Mouse (Mus musculus): ENCODE measurements at regions not wholly inside any gene's neighbourhood (a gene's known extent, or its start where the extent isn't known, plus 50 kb on each side); places are given as distances from the start of the nearest gene placed in this dataset.

DNA sequence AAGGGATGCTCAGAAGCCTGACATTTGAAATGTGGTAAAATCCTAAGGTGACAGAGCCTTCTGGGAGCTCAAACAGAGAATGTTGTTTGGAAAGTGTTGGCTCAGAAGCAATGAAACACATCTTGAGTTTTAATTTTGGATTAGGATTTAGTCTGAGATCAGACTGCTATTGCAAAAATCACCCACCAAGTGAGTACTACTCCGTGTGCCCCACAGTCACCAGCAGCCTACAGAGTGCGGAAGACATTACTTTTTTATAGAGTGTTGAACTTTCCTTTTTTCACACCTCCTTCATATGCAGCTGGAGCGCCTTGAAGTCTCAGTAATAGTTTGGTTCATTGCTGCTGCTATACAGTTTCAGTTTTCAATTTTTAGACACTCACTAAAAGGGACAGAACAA lies 805.1 kb upstream of the Pcdh17 start:
- DNase-seq (ENCODE audit: low spot score in 2 of 2): peak in 1 of 2 experiments; percentile 3

DNA sequence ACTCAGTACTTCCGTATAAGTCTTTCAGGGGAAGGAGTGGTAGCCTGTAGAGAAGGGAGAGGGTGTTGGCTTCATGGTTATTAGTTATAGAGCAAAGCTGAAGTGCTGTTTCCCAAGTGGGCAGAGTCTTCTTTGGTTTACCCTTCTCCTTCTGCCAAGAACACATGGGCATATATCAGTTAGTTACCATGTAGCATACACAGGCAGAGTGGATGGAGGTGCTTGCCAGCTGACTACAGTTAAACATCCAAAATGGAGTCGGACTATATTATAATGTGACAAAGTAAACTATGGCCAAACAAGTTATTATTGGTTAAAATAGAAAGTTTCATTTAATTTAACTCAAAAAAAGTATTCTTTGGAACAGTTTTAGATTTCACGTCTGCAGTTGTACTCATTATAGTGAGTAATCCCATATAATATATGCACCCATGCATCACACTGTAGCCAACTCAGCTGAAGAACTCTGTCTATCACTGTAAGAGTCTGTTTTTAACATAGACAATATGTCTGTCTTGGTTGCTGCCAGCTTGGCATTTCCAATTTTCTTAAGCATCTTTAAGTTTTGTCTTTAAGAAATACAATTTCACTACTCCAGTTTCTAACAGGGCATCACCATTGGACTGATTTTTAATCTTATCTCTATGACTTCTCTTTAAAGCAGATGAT lies 803.4 kb upstream of the Pcdh17 start:
- DNase-seq (ENCODE audit: low spot score in 2 of 2): no peak

DNA sequence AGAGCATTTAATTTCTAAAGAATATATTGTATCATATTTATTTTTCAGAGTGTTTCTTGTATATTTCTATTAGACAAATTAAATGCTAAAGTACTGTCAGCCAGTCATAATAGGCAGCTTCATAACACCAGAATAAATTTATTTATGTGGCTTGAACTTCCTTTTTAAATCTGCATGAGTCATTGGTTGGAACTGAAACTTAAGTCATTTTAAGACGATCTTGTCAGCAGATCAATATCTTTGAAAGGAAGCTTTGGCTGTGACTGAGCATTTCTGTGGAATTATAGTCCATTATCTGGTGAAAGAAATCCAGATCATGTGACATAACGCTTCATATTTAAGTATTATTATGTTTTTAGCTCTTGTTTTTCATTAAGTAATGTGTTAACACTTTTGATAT lies 794.7 kb upstream of the Pcdh17 start:
- no peak for DNase-seq (ENCODE audit: low spot score in 2 of 2)

DNA sequence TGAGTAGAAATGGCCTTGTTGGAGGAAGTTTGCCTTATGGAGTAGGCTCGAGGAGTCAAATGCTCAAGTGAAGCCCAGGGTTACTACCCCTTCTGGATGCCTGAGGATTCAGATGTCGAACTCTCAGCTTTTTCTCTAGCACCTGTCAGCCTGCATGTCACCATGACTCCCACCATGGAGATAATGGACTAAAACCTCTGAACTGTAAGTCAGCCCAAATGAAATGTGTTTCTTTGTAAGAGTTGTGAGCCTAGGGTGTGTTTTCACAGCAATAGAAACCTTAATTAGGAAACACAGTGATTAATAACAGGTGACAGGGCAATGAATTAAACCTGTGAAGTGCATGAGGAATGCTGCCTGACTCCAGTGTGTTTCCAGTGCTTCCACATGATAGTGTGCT lies 779.3 kb upstream of the Pcdh17 start:
- no peak for DNase-seq (ENCODE audit: low spot score in 2 of 2)
